Mouse (Mus musculus): ENCODE measurements around the gene Zfp648. TPM values are rescaled to one million over a fixed set of nuclear protein-coding genes. Genes with fewer than 3 reads are reported as not detected.

Zfp648 gene
- polyA plus RNA-seq, 1 experiment from 2014 or later, result 0.33 TPM

DNA sequence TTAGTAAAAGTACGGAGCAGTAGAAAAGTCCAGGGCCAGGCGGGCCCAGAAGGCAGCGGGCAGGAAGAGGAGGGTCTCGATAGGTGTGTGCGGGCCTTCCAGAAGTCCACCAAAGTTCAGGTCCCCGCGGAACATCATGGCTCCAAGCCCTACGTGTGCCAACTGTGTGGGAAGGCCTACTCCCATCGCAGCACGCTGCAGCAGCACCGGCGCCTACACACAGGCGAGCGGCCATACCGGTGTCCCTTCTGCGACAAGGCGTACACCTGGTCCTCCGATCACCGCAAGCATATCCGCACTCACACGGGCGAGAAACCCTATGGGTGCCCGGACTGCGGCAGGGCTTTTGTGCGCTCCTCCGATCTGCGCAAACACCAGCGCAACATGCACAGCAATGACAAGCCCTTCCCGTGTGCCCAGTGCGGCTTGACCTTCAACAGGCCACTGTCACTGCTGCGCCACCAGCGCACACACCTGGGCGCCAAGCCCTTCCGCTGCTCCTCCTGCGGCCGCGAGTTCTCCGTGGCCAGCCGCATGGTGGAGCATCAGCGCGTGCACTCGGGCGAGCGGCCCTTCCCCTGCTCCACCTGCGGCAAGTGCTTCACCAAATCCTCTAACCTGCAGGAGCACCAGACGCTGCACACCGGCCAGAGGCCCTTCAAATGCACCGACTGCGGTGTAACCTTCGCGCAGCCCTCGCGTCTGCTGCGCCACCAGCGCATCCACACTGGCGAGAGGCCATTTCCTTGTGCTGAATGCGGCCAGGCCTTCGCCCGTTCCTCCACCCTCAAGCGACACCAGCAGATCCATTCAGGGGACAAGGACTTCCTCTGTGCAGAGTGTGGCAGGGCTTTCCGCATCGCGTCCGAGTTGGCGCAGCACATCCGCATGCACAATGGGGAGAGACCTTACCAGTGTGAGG, 3.9 kb downstream of the Zfp648 start:
- no peaks in the 10 kb centered on the region for H3K36me3 ChIP-seq (ENCODE audit: control insufficient read depth, insufficient read depth, low read length)
- no peak overlapping the region for H3K27ac ChIP-seq (ENCODE audit: low read length)
- no peak overlapping the region for H3K9ac ChIP-seq (ENCODE audit: low read length)
- peaks cover 35% of the 10 kb centered on the region for H3K27me3 ChIP-seq (ENCODE audit: control insufficient read depth, insufficient read depth, low read depth, low read length)
- WGBS, result 7% methylated on average over 66 of the region's 66 CpGs
- H3K4me2 ChIP-seq (ENCODE audit: low read depth, low read length), result peak overlapping the region; percentile 45
- peak overlapping the region; percentile 33 for H3K4me3 ChIP-seq (ENCODE audit: low read length)
- no peaks in the 10 kb centered on the region for H3K9me3 ChIP-seq (ENCODE audit: control insufficient read depth, low read length)
- peak; percentile 38; the same call in 1 of the 2 replicates for ATAC-seq (ENCODE audit: low read depth)
- peaks cover 3% of the 10 kb centered on the region; the same call in 1 of the 2 replicates for H3K4me1 ChIP-seq (replicated peaks; ENCODE audit: control insufficient read depth, insufficient read depth, low read length)

DNA sequence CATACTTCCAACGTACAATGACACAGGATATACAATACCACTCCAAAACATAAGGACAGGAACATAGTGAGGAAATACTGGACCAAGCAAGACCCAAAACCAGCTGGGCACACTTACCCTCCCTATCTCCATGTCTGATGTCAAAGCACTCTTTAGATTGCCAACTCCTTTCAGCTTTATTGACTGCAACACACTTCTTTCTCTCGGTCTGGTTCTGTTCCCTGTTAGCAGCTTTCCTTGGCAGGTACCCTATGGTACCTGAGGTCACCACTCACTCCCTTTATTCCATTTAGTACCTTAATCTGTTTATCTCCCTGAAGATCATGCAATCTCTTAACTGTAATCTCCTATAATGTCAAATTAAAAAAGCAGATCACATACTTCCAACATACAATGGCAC, 19.0 kb downstream of the Zfp648 start:
- Histone ChIP-seq H3K4me2 (ENCODE audit: low read depth, low read length) (no peak overlapping the region), H3K4me1 (replicated peaks; ENCODE audit: control insufficient read depth, insufficient read depth, low read length) (no peaks in the 10 kb centered on the region), H3K27ac (ENCODE audit: low read length) (no peak overlapping the region), H3K9ac (ENCODE audit: low read length) (no peak overlapping the region), H3K9me3 (ENCODE audit: control insufficient read depth, low read length) (no peaks in the 10 kb centered on the region), H3K4me3 (ENCODE audit: low read length) (no peak overlapping the region), H3K27me3 (ENCODE audit: control insufficient read depth, insufficient read depth, low read depth, low read length) (no peaks in the 10 kb centered on the region), H3K36me3 (ENCODE audit: control insufficient read depth, insufficient read depth, low read length) (no peaks in the 10 kb centered on the region)
- 83% methylated on average over 2 of the region's 2 CpGs for WGBS
- no peak for ATAC-seq (ENCODE audit: low read depth)

DNA sequence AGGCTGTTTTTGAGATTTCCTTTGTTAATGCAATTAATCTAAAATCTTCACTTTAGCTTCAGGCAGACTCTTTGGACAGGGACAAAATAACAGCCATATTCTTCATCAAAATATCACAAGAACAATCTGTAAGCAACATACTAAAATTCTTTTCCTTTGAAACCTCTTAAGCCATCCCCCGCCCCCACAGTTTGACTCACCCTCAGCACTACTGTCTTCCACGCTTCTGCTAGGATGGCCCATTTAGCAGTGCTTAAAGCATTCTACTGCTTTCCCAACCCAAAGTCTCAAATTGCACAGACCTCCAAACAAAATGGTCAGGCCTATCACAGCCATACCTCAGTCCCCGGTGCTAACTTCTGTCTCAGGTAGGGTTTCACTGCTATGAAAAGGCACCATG, 19.6 kb downstream of the Zfp648 start:
- Histone ChIP-seq H3K4me3 (ENCODE audit: low read length) (no peak overlapping the region), H3K27me3 (ENCODE audit: control insufficient read depth, insufficient read depth, low read depth, low read length) (no peaks in the 10 kb centered on the region), H3K27ac (ENCODE audit: low read length) (no peak overlapping the region), H3K4me2 (ENCODE audit: low read depth, low read length) (no peak overlapping the region), H3K9me3 (ENCODE audit: control insufficient read depth, low read length) (no peaks in the 10 kb centered on the region), H3K36me3 (ENCODE audit: control insufficient read depth, insufficient read depth, low read length) (no peaks in the 10 kb centered on the region), H3K9ac (ENCODE audit: low read length) (no peak overlapping the region), H3K4me1 (replicated peaks; ENCODE audit: control insufficient read depth, insufficient read depth, low read length) (no peaks in the 10 kb centered on the region)
- no peak for ATAC-seq (ENCODE audit: low read depth)
- 88% methylated on average over 3 of the region's 3 CpGs for WGBS

DNA sequence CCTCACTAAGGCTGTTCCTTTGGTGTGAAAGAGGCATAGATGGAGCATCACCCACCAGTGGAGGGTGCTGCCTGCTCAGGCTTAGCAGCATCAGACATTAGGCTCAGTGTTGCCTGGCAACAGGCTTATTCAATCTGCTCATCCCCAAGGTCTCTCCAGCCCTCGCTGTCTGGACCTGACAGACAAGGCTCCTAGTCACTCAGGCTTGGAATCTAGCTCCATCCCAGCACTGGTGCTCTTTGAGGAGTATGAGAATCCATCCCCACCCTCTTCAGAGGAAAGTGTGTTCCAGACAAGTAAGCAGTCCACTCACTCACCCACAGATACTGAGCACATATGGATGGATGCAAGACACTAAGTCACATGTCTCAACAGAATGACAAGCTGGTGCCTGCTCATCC, 22.8 kb downstream of the Zfp648 start:
- no peaks in the 10 kb centered on the region for H3K36me3 ChIP-seq (ENCODE audit: control insufficient read depth, insufficient read depth, low read length)
- H3K4me1 ChIP-seq (replicated peaks; ENCODE audit: control insufficient read depth, insufficient read depth, low read length), result no peaks in the 10 kb centered on the region
- H3K27ac ChIP-seq (ENCODE audit: low read length), result no peak overlapping the region
- ATAC-seq (ENCODE audit: low read depth), result no peak
- no peaks in the 10 kb centered on the region for H3K27me3 ChIP-seq (ENCODE audit: control insufficient read depth, insufficient read depth, low read depth, low read length)
- no peak overlapping the region for H3K4me2 ChIP-seq (ENCODE audit: low read depth, low read length)
- H3K4me3 ChIP-seq (ENCODE audit: low read length), result no peak overlapping the region
- H3K9me3 ChIP-seq (ENCODE audit: control insufficient read depth, low read length), result no peaks in the 10 kb centered on the region
- 52% methylated on average over 1 of the region's 1 CpGs for WGBS
- no peak overlapping the region for H3K9ac ChIP-seq (ENCODE audit: low read length)

DNA sequence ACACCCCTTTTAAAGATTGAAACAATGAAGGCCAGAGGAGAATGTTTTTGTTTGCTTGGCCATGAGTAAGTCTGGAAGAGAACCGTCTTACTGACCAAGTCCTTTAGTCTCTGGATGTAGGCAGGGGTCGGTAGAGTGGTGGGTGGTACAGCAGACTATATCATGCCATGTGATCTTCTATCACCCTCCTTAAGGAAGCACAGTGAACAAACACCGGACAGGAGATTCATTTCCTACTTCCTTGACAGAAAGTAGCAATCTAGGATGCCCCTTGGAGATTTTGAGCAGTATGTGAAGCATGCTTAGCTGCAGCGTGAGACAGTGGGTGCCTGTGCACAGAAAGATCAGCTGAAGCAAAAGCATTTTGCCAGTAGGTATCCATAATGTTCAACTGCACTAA, 31.6 kb downstream of the Zfp648 start:
- Histone ChIP-seq H3K36me3 (ENCODE audit: control insufficient read depth, insufficient read depth, low read length) (no peaks in the 10 kb centered on the region), H3K27ac (ENCODE audit: low read length) (no peak overlapping the region), H3K9ac (ENCODE audit: low read length) (no peak overlapping the region), H3K9me3 (ENCODE audit: control insufficient read depth, low read length) (no peaks in the 10 kb centered on the region), H3K27me3 (ENCODE audit: control insufficient read depth, insufficient read depth, low read depth, low read length) (no peaks in the 10 kb centered on the region), H3K4me2 (ENCODE audit: low read depth, low read length) (no peak overlapping the region), H3K4me1 (replicated peaks; ENCODE audit: control insufficient read depth, insufficient read depth, low read length) (no peaks in the 10 kb centered on the region), H3K4me3 (ENCODE audit: low read length) (no peak overlapping the region)
- ATAC-seq (ENCODE audit: low read depth), result peak; percentile 43; the same call in 1 of the 2 replicates
- WGBS, result 59% methylated on average over 4 of the region's 4 CpGs

DNA sequence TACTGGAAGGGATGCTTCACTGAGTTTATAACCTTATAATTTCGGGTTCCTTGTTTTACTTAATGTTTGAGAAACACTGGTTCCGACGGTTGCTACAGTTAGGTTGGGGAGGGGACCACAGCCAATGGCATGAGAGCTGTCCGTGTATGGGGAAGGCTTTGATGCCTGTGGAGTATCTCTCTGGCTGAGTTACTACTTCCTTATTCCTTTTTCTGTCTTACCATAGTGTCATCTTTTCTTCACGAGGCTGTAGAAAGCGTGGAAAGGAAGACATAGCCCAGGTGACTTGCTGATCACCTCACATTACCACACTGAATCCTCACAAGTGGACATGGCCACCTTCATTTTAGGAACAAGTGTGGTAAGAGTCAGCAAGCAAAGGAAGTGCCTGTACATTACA, 32.0 kb downstream of the Zfp648 start:
- Histone ChIP-seq H3K27me3 (ENCODE audit: control insufficient read depth, insufficient read depth, low read depth, low read length) (no peaks in the 10 kb centered on the region), H3K4me3 (ENCODE audit: low read length) (no peak overlapping the region), H3K27ac (ENCODE audit: low read length) (no peak overlapping the region), H3K36me3 (ENCODE audit: control insufficient read depth, insufficient read depth, low read length) (no peaks in the 10 kb centered on the region), H3K9ac (ENCODE audit: low read length) (no peak overlapping the region), H3K4me2 (ENCODE audit: low read depth, low read length) (no peak overlapping the region), H3K4me1 (replicated peaks; ENCODE audit: control insufficient read depth, insufficient read depth, low read length) (no peaks in the 10 kb centered on the region), H3K9me3 (ENCODE audit: control insufficient read depth, low read length) (no peaks in the 10 kb centered on the region)
- WGBS, result 68% methylated on average over 6 of the region's 6 CpGs
- no peak for ATAC-seq (ENCODE audit: low read depth)

DNA sequence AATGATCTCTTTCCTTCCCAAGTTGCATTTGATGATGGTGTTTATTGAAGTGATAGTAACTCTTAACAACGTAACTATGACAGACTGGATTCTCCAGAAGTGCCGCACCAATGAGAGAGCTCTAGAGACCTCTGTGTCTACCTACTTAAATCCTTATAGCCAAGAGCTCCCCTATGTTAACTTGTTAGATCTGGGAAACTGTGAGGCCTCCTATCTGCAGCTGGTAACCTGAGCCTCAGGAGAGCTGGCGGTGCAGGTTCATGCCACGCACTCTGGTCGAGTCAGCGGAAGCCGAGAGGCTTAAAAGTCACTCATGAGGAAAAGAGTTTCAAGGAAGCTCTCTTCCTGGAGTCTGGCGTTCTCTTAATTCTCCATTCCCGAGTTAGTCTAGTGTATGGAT, 33.8 kb downstream of the Zfp648 start:
- 75% methylated on average over 9 of the region's 9 CpGs for WGBS
- Histone ChIP-seq H3K9me3 (ENCODE audit: control insufficient read depth, low read length) (no peaks in the 10 kb centered on the region), H3K4me2 (ENCODE audit: low read depth, low read length) (no peak overlapping the region), H3K27me3 (ENCODE audit: control insufficient read depth, insufficient read depth, low read depth, low read length) (no peaks in the 10 kb centered on the region), H3K36me3 (ENCODE audit: control insufficient read depth, insufficient read depth, low read length) (no peaks in the 10 kb centered on the region), H3K4me1 (replicated peaks; ENCODE audit: control insufficient read depth, insufficient read depth, low read length) (no peaks in the 10 kb centered on the region), H3K4me3 (ENCODE audit: low read length) (no peak overlapping the region), H3K27ac (ENCODE audit: low read length) (no peak overlapping the region), H3K9ac (ENCODE audit: low read length) (no peak overlapping the region)
- ATAC-seq (ENCODE audit: low read depth), result no peak

GRCm38 (mm10) chr1:154238876-154239275, 37.9 kb downstream of the Zfp648 start:
- Histone ChIP-seq H3K4me3 (ENCODE audit: low read length) (no peak overlapping the region), H3K27me3 (ENCODE audit: control insufficient read depth, insufficient read depth, low read depth, low read length) (no peaks in the 10 kb centered on the region), H3K4me2 (ENCODE audit: low read depth, low read length) (no peak overlapping the region), H3K36me3 (ENCODE audit: control insufficient read depth, insufficient read depth, low read length) (no peaks in the 10 kb centered on the region), H3K4me1 (replicated peaks; ENCODE audit: control insufficient read depth, insufficient read depth, low read length) (no peaks in the 10 kb centered on the region), H3K9ac (ENCODE audit: low read length) (no peak overlapping the region), H3K9me3 (ENCODE audit: control insufficient read depth, low read length) (no peaks in the 10 kb centered on the region), H3K27ac (ENCODE audit: low read length) (no peak overlapping the region)
- no peak for ATAC-seq (ENCODE audit: low read depth)

DNA sequence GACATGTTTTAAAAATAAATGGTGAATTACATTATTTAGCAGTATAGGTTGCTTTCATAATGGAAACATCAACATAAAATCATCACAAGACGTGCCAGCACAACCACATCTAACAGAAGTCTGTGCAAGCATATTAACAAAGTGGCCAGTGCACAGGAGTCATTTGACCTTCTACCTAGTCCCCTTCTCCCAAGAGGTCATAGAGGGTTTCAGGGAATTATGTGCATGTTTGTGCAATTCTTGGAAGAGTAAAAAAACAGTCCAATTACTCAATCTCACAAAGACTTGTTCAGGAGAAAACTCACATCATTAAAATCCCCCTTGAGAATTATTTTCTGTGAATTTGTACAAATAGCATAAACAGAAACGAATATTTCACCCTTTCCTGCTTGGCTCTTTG, 50.2 kb downstream of the Zfp648 start:
- WGBS, result 59% methylated on average over 2 of the region's 2 CpGs
- no peak for ATAC-seq (ENCODE audit: low read depth)

More for the DNA sequence above, 50.2 kb downstream of the Zfp648 start:
- H3K36me3 ChIP-seq (ENCODE audit: control insufficient read depth, insufficient read depth, low read length), result no peaks in the 10 kb centered on the region
- H3K9ac ChIP-seq (ENCODE audit: low read length), result no peak overlapping the region
- H3K27ac ChIP-seq (ENCODE audit: low read length), result no peak overlapping the region
- no peaks in the 10 kb centered on the region for H3K27me3 ChIP-seq (ENCODE audit: control insufficient read depth, insufficient read depth, low read depth, low read length)
- H3K4me2 ChIP-seq (ENCODE audit: low read depth, low read length), result no peak overlapping the region
- no peaks in the 10 kb centered on the region for H3K9me3 ChIP-seq (ENCODE audit: control insufficient read depth, low read length)
- no peaks in the 10 kb centered on the region for H3K4me1 ChIP-seq (replicated peaks; ENCODE audit: control insufficient read depth, insufficient read depth, low read length)
- H3K4me3 ChIP-seq (ENCODE audit: low read length), result no peak overlapping the region

Data from lung, embryonic 16.5 days (tissue).